Mouse (Mus musculus): ENCODE data around the gene Dhx40. TPM values are rescaled to one million over a fixed set of nuclear protein-coding genes. Genes with fewer than 3 reads are reported as not detected.
"Not testable (repeated sequence)": the region's sequence is repeated elsewhere in the genome, so short reads cannot be mapped to it uniquely, and the experiment has no call there.

Dhx40 gene
- polyA plus RNA-seq, 1 experiment: 12.5 TPM

DNA sequence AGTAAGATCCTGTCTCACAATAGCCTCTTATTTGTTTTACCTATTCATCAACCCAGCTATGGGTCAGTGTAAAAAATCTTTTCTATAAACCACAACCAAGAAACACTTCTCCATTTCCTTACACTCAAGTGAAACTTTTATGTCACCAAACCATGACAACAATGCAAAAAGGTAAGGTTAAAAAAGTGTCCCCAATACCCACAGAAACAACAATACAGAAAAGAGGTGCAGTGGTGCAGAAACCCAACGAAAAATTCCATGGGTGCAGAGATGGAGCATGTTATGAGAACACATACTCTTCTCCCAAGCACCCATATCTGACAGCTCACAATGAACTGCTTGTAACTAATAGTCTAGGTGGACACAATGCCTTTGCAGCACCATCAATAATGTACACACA, 13.4 kb downstream of the Dhx40 start:
- Histone ChIP-seq H3K36me3 (ENCODE audit: control insufficient read depth, insufficient read depth) (no peaks in the 10 kb centered on the region), H3K4me3 (no peak overlapping the region), H3K27me3 (ENCODE audit: control insufficient read depth, insufficient read depth, insufficient read length) (no peaks in the 10 kb centered on the region), H3K79me2 (ENCODE audit: control insufficient read depth, insufficient read depth) (no peaks in the 10 kb centered on the region), H3ac (ENCODE audit: control insufficient read depth, insufficient read length) (no peak overlapping the region), H3K4me2 (ENCODE audit: low read depth) (no peak overlapping the region)
- TF ChIP-seq TCF12 (IDR thresholded peaks at IDR 0.05; ENCODE audit: insufficient read depth, poor library complexity, severe bottlenecking) (no peak), CEBPB (IDR thresholded peaks at IDR 0.05; ENCODE audit: insufficient read depth, poor library complexity, severe bottlenecking) (no peak), MYOG (IDR thresholded peaks at IDR 0.05; ENCODE audit: control insufficient read depth in 1 of 3, insufficient read depth in 1 of 3, insufficient read length in 2 of 3, low read depth in 2 of 3) (no peak), MAX (IDR thresholded peaks at IDR 0.05; ENCODE audit: low read depth) (no peak), POLR2AphosphoS2 (IDR thresholded peaks at IDR 0.05; ENCODE audit: insufficient read length, low read depth) (no peak), REST (IDR thresholded peaks at IDR 0.05; ENCODE audit: insufficient read depth, insufficient read length) (no peak), MYOD1 (IDR thresholded peaks at IDR 0.05; ENCODE audit: control insufficient read depth in 1 of 3, insufficient read length in 2 of 3, low read depth in 2 of 3) (no peak), TCF3 (IDR thresholded peaks at IDR 0.05; ENCODE audit: insufficient read length, low read depth) (no peak), SRF (IDR thresholded peaks at IDR 0.05; ENCODE audit: control insufficient read depth, insufficient read length, low read depth) (no peak), POLR2A (IDR thresholded peaks at IDR 0.05; ENCODE audit: insufficient read length, low read depth) (no peak), E2F4 (IDR thresholded peaks at IDR 0.05; ENCODE audit: insufficient read depth) (no peak), USF1 (IDR thresholded peaks at IDR 0.05; ENCODE audit: low read depth) (no peak)

DNA sequence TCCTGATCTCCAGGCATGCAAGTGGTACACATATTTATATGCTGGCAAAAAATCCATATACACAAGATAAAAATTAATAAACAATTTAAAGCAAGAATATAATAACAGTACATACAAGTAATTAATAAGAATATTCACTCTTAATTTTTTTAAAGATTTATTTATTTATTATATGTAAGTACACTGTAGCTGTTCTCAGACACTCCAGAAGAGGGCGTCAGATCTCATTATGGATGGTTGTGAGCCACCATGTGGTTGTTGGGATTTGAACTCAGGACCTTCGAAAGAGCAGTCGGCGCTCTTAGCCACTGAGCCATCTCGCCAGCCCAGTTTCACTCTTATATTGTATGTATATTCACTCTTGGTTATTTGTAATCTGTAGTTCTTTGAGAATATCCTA, 20.1 kb downstream of the Dhx40 start:
- H3K4me2 ChIP-seq (ENCODE audit: low read depth); H3ac ChIP-seq (ENCODE audit: control insufficient read depth, insufficient read length); H3K4me3 ChIP-seq; H3K79me2 ChIP-seq (ENCODE audit: control insufficient read depth, insufficient read depth); H3K27me3 ChIP-seq (ENCODE audit: control insufficient read depth, insufficient read depth, insufficient read length); H3K36me3 ChIP-seq (ENCODE audit: control insufficient read depth, insufficient read depth): not testable (repeated sequence)

DNA sequence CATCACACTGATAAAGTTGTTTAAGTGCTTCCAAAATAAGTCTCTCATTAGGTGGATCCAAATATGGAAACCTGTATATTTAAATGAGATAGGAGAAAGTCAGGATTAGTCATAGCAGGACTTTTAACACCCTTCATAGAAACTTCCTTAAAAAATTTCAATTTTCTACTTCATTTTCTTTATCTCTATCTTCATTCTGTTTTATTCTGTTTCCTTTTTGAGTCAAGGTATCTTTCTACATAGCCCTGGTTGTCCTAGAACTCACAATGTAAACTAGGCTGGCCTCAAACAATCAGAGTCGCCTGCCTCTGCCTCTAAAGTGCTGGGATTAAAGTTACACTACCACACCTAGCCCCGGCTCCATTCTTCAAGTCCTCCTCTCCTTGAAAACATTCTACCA, 21.8 kb downstream of the Dhx40 start:
- TF ChIP-seq POLR2AphosphoS2 (IDR thresholded peaks at IDR 0.05; ENCODE audit: insufficient read length, low read depth) (no peak), POLR2A (IDR thresholded peaks at IDR 0.05; ENCODE audit: insufficient read length, low read depth) (no peak), E2F4 (IDR thresholded peaks at IDR 0.05; ENCODE audit: insufficient read depth) (no peak), SRF (IDR thresholded peaks at IDR 0.05; ENCODE audit: control insufficient read depth, insufficient read length, low read depth) (no peak), MYOD1 (IDR thresholded peaks at IDR 0.05; ENCODE audit: control insufficient read depth in 1 of 3, insufficient read length in 2 of 3, low read depth in 2 of 3) (no peak), USF1 (IDR thresholded peaks at IDR 0.05; ENCODE audit: low read depth) (no peak), TCF3 (IDR thresholded peaks at IDR 0.05; ENCODE audit: insufficient read length, low read depth) (no peak), CEBPB (IDR thresholded peaks at IDR 0.05; ENCODE audit: insufficient read depth, poor library complexity, severe bottlenecking) (no peak), TCF12 (IDR thresholded peaks at IDR 0.05; ENCODE audit: insufficient read depth, poor library complexity, severe bottlenecking) (no peak)
- no peaks in the 10 kb centered on the region for H3K36me3 ChIP-seq (ENCODE audit: control insufficient read depth, insufficient read depth)

DNA sequence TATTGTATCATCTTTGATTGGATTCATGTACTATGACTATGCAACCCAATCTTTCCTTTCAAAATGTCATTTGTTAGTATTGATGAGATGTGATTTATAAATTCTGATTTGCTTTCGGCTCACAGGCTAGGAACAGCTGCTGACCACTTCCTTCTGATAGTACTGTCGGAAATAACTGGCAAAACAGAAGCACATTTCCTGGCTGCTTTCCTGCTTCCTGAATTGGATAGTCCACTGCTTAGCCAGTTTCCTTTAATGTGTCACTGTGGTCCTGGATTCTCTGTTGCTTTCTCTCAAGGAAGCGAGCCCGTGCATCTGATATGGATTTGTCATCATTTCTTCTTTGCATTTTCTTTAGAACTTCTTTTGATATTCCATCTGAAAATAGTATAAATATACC, 37.7 kb downstream of the Dhx40 start:
- H3ac ChIP-seq (ENCODE audit: control insufficient read depth, insufficient read length): no peak overlapping the region
- no peaks in the 10 kb centered on the region for H3K27me3 ChIP-seq (ENCODE audit: control insufficient read depth, insufficient read depth, insufficient read length)
- no peak for TF ChIP-seq TCF12 (IDR thresholded peaks at IDR 0.05; ENCODE audit: insufficient read depth, poor library complexity, severe bottlenecking)
- no peak overlapping the region for H3K4me3 ChIP-seq
- no peaks in the 10 kb centered on the region for H3K79me2 ChIP-seq (ENCODE audit: control insufficient read depth, insufficient read depth)
- no peak overlapping the region for H3K4me2 ChIP-seq (ENCODE audit: low read depth)
- H3K36me3 ChIP-seq (ENCODE audit: control insufficient read depth, insufficient read depth): peaks cover 39% of the 10 kb centered on the region

More for the DNA sequence above, 21.8 kb downstream of the Dhx40 start:
- H3K27me3 ChIP-seq (ENCODE audit: control insufficient read depth, insufficient read depth, insufficient read length): no peaks in the 10 kb centered on the region
- H3K4me2 ChIP-seq (ENCODE audit: low read depth): no peak overlapping the region
- H3ac ChIP-seq (ENCODE audit: control insufficient read depth, insufficient read length): no peak overlapping the region
- H3K79me2 ChIP-seq (ENCODE audit: control insufficient read depth, insufficient read depth): no peaks in the 10 kb centered on the region
- H3K4me3 ChIP-seq: no peak overlapping the region

DNA sequence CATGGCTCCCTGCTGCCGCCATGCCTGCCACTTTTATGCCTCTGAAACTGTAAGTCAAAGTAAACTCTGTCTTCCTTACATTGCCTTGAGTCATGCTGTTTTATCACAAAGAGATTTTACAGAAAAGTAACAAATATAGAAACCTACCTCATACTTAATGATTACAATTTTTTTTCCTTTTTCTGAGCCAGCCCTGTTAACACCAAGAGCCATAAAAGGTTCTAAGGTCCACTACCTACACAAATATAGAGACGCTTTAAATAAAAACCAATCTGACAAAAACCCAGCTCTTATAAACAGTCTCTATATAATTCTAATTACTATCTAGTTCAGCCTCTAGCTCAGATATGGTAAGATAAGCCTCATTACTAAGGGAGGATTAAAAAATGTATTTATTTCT, 43.0 kb downstream of the Dhx40 start:
- Histone ChIP-seq H3K36me3 (ENCODE audit: control insufficient read depth, insufficient read depth) (peaks cover 7% of the 10 kb centered on the region), H3K4me2 (ENCODE audit: low read depth) (no peak overlapping the region), H3K27me3 (ENCODE audit: control insufficient read depth, insufficient read depth, insufficient read length) (no peaks in the 10 kb centered on the region), H3K4me3 (no peak overlapping the region), H3ac (ENCODE audit: control insufficient read depth, insufficient read length) (no peak overlapping the region), H3K79me2 (ENCODE audit: control insufficient read depth, insufficient read depth) (no peaks in the 10 kb centered on the region)
- TF ChIP-seq TCF12 (IDR thresholded peaks at IDR 0.05; ENCODE audit: insufficient read depth, poor library complexity, severe bottlenecking): no peak
- TF ChIP-seq USF1 (IDR thresholded peaks at IDR 0.05; ENCODE audit: low read depth): no peak
- no peak for TF ChIP-seq REST (IDR thresholded peaks at IDR 0.05; ENCODE audit: insufficient read depth, insufficient read length)
- TF ChIP-seq MYOD1 (IDR thresholded peaks at IDR 0.05; ENCODE audit: control insufficient read depth in 1 of 3, insufficient read length in 2 of 3, low read depth in 2 of 3): no peak
- no peak for TF ChIP-seq TCF3 (IDR thresholded peaks at IDR 0.05; ENCODE audit: insufficient read length, low read depth)
- TF ChIP-seq CEBPB (IDR thresholded peaks at IDR 0.05; ENCODE audit: insufficient read depth, poor library complexity, severe bottlenecking): no peak
- TF ChIP-seq POLR2AphosphoS2 (IDR thresholded peaks at IDR 0.05; ENCODE audit: insufficient read length, low read depth): no peak

DNA sequence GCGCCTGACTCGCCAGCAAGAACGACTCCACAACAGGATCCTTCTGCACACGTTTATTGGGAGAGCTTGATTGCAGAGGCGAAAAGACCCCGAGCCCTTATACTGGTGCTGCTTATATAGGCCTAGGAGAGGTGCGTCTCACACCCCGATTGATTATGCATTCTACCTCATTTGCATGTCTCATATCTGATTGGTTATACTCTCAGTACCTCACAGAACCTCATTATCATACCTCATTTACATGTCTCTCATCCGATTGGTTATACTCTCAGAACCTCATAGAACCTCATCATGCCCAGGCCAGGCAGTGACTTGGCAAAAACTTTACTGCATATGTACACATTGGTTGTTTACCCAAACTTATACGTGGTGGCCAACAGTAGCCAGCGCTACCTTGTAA, 44.4 kb downstream of the Dhx40 start:
- not testable (repeated sequence) for H3K79me2 ChIP-seq (ENCODE audit: control insufficient read depth, insufficient read depth); H3K4me3 ChIP-seq; H3K4me2 ChIP-seq (ENCODE audit: low read depth); H3K27me3 ChIP-seq (ENCODE audit: control insufficient read depth, insufficient read depth, insufficient read length); H3ac ChIP-seq (ENCODE audit: control insufficient read depth, insufficient read length); H3K36me3 ChIP-seq (ENCODE audit: control insufficient read depth, insufficient read depth)
